Mouse (Mus musculus): ENCODE measurements around the gene Ythdc1.
"Not testable (repeated sequence)": the region's sequence is repeated elsewhere in the genome, so short reads cannot be mapped to it uniquely, and the experiment has no call there.

Ythdc1 gene

GRCm38 (mm10) chr5:86803962-86804940 is at the start of gene Ythdc1:
Gene Ythdc1 (plus strand): TSS chr5:86804221.
- peak; percentile 94 to 96 for DNase-seq

DNA sequence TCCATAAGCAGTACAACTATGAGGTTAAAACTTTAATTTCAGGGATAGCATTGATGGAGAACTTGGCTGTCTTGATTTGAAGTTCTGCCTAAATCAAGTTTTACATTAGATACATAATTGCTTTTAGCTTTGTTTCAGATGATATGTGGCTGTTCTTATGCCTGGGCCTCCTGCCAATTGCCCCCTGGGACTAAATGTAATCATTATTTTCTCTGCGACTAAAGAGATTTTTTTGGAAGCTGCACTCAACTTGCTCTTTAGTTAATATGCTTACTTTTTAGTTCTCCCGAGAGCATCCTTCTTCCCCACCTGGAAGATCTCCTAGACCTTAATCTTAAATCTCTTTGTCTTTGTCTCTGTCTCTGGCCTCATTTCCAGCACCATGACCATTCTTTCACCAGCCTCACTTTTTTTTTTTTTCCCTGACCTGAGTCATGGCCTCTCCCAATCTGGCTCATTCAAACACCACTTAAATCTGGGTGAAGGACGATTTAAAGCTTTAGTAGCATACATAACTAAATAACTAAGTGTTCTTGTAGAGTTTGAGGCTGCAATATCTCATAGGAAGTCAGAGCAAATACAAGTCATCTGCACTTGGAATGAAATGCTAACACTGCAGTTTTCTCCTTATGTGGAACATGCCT is 34.9 kb upstream of the Ythdc1 start:
- DNase-seq, result no peak

- no peak for DNase-seq
These were observed 33.0 kb upstream of the Ythdc1 start for GRCm38 (mm10) chr5:86771010-86771409.

DNA sequence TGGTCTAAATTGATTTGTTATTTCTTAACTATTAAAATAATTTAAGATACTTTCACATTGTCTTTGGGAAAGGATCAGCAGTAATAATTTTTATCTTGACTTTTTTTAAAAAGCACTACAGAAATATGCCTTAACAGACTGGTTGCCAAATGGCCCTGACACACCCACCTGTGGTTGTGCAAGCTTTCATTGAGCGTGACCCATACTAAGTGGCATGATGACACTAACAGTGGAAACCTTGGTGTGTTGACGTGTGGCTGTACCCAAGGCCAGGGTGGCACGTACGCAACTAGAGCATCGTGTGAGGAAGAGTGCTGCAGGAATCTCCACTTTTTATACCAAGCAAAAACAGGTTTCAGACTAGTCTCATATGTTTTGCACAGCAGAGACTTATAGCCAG is 27.1 kb upstream of the Ythdc1 start:
- DNase-seq, result peak; percentile 5 to 26

DNA sequence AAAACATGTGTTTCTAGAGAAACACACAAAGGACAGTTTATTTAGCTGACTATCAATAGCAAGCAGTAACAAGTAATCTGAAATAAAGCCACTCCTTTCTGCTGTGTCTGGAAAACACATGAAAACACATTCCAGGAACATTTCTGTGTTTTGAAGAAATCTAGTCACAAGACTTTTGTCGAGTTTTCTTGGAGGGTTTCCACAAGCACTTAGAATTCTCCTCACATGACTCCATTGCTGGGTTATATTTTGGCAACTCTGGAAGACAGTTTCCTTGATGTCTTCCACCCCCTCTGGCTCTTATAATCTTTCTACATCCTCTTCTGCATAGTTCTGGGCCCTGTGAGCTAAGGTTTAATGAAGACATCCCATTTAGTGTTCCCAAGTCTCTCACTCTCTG is 25.6 kb upstream of the Ythdc1 start:
- DNase-seq, result no peak

DNA sequence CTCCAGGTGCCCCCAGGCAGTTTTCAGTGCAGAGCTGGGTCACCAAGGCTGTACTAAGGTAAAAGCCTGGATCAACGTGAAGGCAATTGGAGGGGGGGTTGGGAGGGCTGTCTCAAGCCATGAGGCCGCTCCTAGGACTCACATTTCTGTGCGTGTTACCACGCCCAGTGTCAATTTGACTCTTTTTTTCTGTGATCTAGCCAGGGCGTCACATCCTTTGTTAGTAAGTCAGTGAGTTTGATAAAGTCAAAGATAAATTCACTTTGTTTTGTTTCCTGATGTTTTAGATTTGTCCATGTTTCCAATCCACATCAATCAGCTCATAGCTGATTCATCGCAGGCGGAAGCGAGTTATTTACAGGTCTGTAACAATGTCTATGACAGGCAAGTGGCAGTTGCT is 21.0 kb upstream of the Ythdc1 start:
- DNase-seq, result no peak

- no peak for DNase-seq
These were observed 19.8 kb upstream of the Ythdc1 start for GRCm38 (mm10) chr5:86784205-86784604.

DNA sequence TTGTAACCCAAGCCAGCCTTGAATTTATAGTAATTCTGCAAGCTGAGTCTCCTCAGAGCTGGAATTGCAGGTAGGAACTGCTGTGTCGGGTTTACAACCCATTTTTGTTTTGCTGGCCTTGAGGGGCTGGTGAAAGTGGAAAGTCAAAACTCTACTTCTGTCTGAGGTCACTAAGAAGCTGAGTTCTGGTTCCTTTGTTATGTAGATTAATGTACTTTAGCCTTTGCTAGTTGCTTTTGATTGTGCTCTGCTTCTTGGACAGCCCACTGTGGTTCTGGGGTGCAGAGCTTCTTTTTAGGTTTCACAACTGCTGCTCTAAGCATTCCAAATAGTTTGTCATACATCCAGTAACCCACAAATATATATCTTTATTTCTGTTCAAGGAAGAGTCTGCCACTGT is 17.2 kb upstream of the Ythdc1 start:
- DNase-seq, result no peak

- DNase-seq, result no peak
These were observed 14.1 kb upstream of the Ythdc1 start for GRCm38 (mm10) chr5:86789954-86790353.

DNA sequence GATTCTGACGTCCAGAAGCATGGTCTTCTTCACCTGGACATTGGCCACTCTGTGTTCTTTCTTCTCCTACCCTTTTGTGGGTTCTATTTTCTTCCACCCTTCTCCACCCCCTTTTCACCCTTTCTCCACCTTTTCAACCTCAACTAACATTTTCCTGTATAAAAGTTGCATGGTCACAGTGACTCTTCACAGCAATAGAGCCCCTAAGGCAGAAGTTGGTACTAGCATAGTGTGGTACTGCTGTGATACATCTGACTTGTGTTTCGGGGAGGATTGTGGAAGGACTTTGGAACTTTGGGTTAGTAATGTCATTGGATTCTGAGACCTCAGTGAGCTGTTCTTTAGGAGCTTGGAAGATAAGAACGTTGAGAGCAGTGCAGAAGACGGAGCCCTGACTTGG is 11.8 kb upstream of the Ythdc1 start:
- DNase-seq, result no peak

GRCm38 (mm10) chr5:86792807-86793206 is 11.2 kb upstream of the Ythdc1 start:
- no peak for DNase-seq

GRCm38 (mm10) chr5:86816795-86817194 is 12.8 kb downstream of the Ythdc1 start:
- no peak for DNase-seq

- not testable (repeated sequence) for DNase-seq
These were observed 32.4 kb downstream of the Ythdc1 start for GRCm38 (mm10) chr5:86836378-86836777.

DNA sequence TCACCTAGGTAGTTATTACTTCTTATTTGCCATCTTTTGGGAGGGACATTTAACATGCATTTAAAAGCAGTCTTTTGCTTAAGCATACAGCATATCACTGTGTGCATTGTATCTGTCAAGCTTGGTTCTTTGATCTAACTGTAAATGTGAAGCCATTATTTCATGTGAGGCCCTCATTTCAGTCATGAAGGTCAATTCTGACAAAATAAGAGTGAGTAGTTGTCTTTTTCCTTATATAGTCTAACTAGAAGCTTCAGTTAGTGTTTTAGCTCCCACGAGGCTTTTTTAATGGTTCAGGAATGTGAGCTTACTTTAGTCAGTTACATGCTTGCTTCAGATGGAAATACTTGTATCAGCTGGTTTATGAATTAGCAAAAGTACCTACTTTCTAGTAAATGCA is 34.1 kb downstream of the Ythdc1 start:
- no peak for DNase-seq

DNA sequence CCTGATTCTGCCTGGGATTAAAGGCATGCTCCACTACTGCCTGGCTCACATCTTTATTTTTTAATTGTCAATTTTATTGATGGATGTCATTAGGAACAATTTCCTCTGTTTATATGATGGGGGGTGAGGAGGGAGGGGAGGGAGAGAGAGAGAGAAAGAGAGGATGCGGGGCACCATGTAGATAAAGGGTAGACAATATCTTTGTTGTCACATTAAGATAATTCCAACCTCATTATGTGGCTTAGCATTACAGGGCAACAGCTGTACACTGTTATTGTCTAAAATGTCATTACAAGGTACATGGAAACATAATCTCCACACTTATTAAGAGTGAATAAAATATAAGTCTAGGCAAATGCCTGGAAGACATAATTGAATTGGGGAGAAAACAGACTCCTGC is 35.5 kb downstream of the Ythdc1 start:
- no peak for DNase-seq

DNA sequence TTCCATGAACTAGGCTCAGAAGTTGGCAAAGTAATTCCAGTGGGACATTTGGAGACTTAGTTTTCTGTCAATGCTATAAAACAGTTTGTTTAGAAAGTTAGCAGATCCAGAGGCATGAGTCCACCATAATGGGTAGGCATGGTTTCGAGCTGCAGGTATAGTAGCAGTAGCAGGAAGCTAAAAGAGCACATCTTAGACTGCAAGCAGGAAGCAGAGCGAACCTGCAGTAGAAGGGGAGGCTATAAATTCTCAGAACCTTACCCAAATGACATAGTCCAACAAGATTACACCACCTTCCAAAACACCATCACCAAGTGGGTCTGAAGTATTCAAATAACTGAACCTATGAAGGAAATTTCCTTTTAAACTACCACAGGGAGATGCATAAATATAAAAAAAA is 36.2 kb downstream of the Ythdc1 start:
- DNase-seq, result no peak

DNA sequence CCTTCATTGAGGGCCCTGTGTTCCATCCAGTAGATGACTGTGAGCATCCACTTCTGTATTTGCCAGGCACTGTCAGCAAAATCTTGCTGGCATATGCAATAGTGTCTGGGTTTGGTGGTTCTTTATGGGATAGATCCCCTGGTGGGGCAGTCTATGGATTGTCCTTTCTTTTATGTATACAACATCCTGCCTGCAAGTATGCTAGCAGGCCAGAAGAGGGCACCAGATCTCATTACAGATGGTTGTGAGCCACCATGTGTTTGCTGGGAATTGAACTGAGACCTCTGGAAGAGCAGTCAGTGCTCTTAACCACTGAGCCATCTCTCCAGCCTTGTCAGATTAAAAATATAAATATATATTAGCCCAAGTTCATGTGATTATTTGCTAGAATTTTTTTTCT is 37.2 kb downstream of the Ythdc1 start:
- DNase-seq, result not testable (repeated sequence)

GRCm38 (mm10) chr5:86850104-86850503 is 46.1 kb downstream of the Ythdc1 start:
- DNase-seq, result no peak

DNA sequence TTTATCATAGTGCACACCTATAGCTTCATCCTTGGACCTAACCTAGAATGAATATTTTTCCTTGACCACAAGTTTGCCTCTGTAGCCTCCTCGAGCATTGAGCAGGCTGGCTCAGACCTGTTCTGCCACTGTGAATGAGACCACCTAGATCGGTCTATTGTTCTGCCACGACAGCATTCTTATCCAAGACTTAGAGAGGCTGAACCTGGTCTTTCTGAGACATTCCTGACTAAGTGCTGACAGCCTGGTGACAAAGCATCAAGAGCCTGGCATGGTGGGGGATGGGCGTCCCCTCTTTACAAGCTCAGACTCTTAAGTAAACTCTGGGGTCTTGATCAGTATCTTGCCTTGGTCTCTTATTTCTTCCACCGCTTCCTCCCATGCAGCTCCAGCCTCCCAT is 47.6 kb downstream of the Ythdc1 start:
- DNase-seq, result no peak

GRCm38 (mm10) chr5:86856505-86856904 is 52.5 kb downstream of the Ythdc1 start:
- not testable (repeated sequence) for DNase-seq

DNA sequence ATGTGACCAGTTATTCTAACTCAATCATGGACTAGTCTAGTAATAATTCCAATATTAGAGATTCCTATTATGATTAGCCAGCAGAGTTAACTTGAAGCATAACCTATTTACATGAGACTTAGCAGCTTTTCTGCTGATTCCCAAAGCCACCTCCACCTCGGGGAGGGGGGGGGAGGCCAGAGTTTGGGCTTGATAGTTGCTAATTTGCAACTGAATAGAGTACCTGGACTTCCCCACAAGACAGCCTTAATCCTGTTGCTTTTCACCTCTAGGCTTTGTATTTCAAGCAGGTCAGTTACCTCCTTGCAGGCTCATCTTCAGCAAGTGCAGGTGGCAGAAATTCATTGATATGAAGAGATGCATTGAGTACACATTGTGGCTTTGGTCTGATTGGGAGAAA is 53.7 kb downstream of the Ythdc1 start:
- no peak for DNase-seq

GRCm38 (mm10) chr5:86858336-86858735 is 54.3 kb downstream of the Ythdc1 start:
- DNase-seq, result no peak

- peak in 1 of 2 experiments; percentile 1 for DNase-seq
These were observed 67.9 kb downstream of the Ythdc1 start for GRCm38 (mm10) chr5:86871877-86872276.

Measured in lung, adult 18-20 months (tissue).